Mouse (Mus musculus) lung, postnatal 14 days (tissue): Measurements from ENCODE around the gene Gsx1.
A peak's percentile ranks its signal among the peaks of the same experiment; 100 is the strongest.

Experiments
- DNase-seq: peaks from one replicate; pipeline ENCODE4 v3.0.0; 2021

Gene Gsx1

DNA sequence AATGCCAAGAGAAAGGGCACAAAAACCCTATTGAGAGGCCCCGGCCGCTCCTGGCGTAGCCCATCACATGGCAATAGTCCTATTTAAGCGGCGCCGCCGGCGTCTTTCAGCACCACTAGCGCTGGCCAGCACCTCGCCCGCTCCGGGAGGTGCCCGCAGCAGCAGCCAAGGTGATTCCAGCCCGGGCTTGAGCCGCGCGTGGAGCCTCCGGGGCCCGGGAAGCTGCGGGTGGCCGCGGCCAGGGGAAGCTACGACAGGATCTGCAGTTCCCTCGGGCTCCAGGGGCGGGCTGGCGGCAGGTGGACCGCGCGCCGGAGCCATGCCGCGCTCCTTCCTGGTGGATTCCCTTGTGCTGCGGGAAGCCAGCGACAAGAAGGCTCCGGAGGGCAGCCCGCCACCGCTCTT is at the start of gene Gsx1:
Gsx1 (plus strand) TSS at position 126 of the 405 bp plus-strand sequence.
- DNase-seq = peak; percentile 64

DNA sequence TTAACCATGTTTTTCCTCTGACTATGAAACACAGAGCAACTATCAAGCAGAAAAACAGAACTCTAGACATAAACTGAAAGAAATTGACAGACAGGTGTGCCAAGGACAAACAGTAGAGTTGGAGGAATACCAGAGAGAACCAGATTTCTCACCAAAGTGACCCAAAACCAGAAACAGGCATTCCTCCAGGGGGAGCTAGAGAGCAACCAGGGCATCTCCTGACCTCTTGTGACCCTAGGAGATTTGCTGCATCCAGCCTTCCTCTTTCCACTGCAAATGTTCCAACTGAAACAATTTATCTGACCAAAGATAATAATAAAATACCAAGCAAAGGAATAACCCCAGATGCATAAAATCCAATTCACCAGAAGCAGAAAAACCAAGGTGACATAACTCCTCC is 41.2 kb upstream of the Gsx1 start:
- no peak for DNase-seq

DNA sequence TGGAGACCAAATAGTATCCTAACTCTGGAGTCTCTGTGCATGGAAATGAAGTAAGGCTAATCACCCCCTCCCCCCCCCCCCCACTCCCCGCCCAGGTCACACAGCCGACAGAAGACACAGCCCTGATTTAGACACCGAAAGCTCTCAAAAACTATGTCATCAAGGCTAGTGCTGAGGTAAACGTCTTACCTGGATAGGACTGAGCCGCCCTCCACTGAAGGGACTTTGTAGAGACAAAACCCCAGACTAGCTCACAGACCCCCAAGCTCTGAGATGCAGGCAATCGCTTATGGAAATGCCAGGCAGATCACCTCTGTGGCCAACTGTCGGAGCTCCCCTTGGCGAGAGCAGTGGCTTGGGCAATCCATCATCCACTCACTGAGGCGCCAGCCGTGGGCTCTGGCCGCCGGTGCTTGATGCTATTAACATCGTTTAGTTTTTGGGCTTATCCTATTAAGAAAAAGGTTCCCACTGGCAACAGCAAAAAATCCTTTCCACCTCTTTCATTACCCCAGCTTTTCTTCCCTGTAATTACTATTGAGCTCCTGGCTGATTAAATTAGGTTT is 33.6 kb upstream of the Gsx1 start:
- DNase-seq = no peak

DNA sequence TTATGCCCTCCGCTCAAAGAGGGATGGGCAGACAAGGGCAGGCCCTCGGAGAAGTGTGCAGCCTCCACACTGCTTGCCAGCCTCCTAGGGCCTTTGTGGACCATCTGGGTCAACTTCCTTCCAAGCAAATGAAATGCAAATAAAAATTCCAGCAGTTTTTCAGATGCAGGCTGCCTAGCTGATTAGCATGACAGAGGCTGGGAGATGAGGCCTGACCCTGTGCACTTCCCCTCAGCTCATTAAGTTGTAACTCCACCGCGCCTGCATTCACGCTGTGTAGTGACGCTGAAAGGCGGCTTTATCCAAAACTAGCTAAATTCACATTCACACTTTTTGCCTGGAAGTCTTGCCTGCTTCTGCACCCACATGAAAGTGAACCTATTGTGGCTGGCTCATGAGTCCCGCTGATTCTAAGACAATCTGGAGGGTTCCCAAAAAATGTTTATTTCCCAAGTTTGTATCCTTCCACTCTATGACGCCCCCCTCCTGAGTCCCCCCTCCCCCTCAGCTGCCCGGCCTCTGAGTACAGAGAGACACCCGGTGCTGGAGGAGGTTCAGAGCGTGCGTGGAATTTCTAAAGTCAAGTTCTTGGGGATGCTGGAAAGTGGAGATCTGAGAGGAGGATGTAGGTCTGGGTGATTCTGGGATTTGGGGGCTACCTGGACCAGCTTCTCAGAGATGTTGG is 32.9 kb upstream of the Gsx1 start:
- DNase-seq = no peak

DNA sequence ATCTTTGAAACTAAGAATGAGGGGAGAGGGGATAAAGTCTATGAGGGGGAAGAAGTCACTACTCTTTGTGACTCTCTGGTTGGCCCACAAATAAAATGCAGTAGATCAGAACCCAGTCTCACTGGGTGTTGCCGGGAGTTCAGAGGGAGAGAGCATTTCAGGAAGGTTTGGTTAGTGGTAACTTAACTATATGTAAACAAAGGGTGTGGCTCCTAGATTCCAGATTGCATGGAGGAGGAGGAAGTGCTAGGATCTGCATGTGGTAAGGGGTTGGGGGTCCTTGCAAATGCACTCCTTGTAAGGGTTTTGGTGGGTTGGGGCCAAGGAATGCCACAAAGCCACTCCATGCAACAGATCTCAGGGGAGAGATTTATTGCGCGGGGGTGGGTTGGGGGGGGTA is 32.1 kb upstream of the Gsx1 start:
- DNase-seq = no peak

DNA sequence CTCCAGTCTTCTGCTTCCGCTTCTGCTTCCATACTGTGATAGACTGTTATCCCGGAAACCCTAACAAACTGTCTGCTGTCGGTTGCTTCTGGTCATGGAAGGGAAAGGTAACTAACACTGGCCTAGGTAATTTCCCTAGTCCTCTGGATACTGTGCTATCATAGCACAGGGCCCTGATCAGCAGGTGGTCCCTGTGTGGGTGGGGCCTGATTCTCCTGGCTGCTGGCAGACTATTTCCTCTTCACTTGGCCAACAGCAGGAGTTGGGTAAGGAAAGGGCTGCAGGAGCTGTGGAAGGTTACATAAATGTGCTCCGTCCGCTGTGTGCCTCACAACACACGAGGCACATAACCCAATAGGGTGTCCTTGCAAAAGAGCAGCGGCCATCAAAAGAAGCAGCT is 31.1 kb upstream of the Gsx1 start:
- DNase-seq = no peak

DNA sequence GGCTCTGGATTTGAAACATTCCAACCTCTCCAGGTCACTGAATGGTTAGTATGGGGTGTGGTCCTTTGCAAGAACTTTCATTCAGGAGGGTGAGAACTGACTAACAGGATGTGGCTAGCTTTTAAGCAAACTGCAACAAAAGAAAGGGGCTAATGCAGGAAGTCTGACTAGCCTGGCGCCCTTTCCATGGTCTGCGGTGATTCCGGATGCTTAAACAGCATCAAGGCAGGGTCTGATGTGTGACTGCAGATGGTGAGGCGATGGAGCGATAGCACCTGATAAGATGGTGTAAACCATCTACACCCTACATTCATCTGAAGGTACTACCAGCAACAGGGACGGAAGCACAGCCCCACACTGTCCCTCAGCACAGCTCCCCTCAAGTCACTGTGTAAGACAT is 29.2 kb upstream of the Gsx1 start:
- DNase-seq = no peak

DNA sequence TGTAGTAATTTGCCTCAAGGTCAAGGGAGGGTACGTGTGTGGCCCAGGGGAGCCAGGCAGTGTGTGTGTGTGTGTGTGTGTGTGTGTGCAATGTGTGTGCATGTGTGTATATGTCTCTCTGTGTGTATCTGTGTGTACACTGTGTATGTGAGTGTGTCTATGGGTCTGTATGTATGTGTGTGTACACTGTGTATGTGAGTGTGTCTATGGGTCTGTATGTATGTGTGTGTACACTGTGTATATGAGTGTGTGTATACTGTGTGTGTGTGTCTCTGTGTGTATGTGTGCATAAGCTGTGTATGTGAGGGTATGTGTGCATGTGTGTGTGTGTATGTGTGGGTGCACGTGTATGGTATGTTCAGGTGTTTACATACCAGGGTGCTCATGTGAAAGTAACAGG is 28.7 kb upstream of the Gsx1 start:
- no peak for DNase-seq

DNA sequence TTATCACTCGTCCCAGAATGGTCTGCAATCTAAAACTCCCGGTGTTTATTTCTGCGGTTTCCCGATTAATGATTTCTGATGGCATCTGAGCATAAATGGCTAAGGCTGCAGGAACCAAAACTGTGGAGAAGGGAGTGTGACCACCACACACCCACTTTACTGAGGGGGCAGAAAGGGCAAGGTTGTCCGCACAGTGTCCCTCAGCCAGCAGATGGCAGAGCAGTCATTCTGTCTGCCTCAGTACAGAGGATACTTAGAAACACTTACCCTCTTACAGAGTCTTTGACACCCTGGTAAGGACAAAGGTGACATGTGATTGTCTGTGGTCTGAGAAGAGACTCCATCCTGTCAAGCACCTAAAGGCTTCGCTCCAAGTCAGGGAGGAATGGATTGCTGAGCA is 23.4 kb upstream of the Gsx1 start:
- DNase-seq = no peak

DNA sequence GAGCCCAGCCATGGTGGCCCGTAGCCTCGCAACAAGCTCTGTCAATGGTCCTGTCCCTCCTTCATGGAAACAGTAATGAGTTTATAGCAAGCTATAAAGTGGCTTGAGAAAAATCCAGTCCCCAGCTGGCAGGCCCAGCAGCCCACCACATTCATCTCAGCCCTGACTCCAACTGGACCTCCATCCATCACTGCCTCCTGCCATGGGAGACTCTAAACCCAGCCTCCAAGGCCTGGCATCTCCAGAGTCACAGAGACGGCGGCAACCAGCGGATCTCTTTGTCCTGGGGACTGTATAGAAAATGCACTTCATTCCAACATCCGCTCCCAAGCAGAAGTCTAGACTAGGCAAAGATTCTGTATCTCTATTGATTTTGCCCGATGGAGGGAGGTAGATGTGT is 18.4 kb upstream of the Gsx1 start:
- DNase-seq = no peak

DNA sequence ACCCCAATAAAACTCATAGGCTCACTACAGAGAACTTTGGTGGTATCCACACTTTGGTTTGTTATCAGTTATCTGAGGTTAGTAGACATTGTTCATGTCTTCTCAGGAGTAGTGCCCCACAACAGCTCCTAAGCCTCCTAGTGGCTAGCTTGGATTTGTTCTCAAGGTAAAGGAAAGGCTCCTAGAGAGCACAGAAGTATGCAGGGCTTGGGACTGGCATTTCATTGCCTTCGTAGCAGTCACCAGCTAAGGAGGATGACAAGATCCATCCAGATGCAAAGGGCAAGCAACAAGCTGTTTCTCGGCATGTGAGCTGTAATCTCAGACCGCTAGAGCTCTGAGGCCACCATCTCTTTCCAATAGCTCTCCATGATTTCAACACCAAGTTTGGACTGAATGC is 14.4 kb upstream of the Gsx1 start:
- DNase-seq = no peak

DNA sequence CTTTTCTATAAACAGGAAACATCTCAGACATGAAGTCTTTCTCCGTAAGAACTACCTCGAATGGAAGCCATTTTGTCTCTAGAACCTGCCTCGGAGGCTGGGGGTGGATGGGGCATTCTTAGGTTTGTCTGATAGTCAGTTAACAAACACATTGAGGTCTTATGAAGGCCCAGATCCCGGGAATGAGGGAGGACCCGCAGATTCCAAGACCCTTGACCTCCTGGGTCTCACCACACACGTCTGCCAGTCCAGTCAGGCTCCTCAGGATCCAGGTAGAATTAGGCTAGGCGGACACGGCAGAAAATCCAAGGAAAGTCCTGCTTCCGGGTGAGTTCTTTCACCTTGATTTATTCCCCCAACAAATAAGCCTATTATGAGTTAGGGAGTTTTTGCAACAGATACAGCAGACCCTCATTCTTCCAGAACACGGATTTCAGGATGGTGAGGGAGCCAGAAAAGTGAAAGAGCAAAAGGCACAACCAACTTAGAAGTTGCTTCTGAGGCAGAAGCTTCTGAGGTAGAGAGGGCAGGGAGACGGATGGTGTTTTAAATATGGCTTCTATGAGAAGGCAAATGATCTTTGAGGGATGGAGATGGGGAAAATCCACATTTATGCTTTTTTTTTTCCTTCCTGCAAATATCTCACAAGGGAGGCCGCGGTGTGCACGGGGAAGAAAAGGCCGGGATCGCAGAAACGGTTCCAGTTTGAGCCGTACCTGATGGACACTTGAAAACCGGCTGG is 3.2 kb upstream of the Gsx1 start:
- DNase-seq = no peak

DNA sequence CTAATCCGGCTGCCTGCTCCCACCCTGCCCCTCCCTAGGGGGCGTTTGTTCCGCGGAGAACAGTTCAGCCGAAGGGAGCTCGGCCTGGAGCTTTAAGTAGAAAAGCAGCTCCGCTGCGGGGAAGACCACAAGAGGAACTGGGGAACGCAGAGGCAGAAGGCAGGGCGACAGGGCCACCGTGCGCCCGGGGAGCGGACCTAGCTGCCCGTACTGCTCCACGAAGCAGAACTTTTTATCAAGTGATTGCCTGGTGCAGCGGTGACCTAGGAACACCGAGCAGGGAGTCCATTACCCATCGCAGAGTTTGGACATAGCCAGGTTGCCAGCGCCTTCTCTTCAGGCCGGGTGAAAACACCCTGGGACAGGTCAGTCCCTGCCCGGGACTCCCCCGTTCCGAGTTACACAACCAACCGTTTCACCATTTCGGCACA is 2.5 kb upstream of the Gsx1 start:
- no peak for DNase-seq

DNA sequence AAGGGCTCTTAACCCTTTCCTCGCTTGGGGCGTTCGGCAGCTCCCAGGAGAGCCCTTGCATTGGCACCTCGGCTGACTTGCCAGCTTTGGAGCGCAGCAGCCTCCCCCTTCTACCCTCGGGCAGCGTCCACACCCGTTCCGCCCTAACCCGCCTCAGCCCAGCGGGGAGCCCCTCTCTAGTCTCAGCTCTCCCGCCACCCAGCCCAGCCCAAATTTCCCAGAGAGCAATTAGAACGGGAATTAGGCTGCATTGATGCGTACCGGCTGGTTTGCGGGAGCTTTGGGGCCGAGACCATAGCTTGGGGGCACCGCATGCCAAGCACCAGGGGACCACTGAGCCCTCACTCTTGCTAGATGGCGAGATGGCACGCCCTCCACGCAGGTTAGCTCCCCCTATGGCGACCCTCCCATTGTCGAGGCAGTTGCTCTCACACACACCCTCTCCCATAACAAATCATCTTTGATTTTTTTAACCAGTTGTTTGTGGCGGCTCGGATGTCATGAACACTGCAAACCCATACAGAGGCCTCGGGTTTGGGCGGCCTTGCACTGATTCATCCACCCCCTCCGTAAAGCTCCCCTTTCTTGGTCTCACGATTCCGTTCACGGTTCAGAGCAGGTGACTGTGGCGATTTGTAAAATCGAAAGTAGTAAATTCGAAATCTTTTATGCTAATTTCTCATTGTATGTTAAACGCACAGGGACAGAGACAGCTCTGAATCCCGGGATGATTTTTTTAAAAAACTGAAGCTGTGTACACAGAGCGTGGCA is 1.5 kb upstream of the Gsx1 start:
- no peak for DNase-seq

DNA sequence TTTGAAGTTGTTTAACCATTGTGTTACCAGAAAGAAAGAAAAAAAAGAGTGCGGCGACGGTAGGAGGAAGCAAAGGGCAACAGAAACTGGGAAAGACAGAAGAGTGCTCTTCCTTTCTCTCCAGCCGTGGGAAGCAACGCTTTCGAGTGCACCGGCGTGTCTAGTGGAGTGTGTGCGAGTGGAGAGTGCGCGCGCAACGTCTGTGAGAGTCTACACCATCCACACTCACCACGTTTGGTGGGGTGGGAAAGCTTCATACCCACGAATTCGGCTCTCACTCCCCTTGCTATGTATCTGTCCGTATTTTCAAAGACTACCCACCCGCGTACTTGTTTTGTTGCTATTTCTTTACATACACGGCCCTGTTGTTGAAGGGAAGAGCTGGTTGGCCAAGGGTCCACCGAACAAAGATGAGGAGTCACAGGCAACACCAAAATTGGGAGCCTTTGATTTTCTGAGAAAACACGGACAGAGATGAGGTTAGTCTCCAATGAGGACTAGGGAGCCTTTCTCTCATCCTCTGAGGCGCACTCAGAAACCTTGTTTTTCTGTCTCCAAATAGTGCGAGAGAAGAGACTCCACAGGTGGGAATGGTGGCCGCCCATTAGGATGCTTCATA is 835 bp upstream of the Gsx1 start:
- no peak for DNase-seq

DNA sequence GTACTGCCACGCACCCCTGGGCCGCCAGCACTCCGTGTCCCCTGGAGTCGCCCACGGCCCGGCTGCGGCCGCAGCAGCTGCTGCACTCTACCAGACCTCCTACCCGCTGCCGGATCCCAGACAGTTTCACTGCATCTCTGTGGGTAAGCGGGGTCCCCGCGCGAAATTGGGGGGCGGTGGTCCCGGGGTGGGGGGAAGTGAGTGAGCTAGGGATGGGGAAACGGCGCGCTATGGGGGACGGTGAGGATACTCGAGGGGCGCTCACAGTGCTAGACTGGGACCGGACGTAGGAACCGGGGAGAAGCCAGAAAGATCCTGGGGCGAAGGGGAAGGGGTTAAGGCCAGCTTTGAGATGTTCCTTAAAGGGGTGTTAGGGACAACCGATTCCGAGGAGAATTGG is 660 bp downstream of the Gsx1 start:
- no peak for DNase-seq

DNA sequence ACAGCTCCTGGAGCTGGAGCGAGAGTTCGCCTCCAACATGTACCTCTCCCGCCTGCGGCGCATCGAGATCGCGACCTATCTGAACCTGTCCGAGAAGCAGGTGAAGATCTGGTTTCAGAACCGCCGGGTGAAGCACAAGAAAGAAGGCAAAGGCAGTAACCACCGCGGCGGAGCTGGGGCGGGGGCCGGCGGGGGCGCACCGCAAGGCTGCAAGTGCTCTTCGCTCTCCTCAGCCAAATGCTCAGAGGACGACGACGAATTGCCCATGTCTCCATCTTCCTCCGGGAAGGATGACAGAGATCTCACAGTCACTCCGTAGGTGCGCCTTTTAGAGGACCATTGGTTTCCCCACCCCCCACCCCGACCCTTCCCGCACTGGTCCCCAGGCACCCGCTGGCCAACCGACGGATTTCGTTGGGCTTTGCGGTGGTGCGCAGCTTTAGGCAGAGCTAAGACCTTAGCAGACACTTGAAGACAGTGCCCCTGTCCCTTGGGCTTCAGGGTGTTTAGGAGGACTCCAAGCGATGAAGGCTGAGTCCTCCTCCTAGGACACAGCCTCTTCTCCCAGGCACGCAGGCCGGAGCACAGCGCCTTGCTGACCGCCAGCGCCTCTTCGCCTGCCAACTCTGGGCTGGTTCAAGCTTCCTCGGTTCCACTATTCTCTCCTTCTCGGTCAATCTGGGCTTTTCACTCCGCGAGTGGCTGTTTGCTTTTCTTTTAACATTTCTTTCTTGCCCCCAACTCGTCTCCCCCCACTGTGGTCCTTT is 1.5 kb downstream of the Gsx1 start:
- DNase-seq = no peak

DNA sequence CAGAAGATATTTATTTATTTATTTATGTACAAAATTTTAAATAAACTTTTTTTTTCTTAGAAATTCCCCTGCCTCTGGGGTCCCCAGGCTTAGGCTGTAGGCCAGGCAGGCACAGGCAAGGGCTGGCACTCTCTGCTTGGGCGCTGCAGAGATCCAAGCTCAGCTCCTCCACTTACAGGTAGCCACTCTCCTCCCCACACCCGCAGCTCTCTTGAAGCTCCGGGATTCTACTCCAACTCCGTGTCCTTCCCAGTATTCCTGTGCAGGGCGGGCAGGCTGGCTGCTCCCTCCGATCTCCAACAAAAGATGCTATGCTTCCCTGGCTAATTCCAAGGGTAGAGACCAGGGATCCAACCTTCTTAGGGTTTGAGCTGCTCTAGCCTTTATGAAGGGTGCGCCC is 2.4 kb downstream of the Gsx1 start:
- DNase-seq = no peak

DNA sequence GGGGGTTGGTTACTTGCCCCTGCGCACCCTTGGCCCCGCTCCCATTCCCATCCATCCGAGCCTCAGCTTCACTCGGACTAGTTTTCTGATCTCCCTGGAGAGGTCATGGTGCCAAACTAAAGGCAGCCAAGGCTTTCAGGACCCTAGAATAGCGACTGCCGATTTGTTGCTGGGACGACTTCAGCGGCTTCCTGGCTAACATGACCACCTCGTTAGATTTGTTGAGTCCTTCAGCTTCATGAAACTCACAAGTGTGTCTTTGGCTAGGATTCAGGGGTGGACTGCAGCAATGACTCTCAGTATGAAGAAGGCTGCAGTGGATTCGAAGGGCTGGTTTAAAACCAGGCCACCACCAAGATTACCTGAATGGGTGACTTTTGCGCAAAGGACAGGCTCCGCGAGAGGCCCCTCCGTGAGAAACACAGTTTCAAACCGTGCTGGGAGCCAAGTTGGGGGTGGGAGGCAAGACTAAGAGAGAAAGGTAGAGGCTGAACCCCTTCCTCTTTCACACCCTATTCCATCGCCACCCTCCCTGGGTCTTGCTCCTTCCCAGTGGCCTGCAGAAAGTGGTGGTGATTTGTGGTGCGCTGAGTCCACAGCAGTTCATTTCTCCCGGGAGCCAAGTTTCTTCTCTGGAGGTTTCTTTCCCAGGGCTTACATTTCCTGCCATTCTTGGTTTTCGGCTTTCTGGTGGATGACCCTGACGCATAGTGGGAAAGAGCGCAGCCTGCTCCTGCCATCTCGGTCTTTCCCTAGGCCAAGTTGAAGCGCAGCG is 3.5 kb downstream of the Gsx1 start:
- no peak for DNase-seq

DNA sequence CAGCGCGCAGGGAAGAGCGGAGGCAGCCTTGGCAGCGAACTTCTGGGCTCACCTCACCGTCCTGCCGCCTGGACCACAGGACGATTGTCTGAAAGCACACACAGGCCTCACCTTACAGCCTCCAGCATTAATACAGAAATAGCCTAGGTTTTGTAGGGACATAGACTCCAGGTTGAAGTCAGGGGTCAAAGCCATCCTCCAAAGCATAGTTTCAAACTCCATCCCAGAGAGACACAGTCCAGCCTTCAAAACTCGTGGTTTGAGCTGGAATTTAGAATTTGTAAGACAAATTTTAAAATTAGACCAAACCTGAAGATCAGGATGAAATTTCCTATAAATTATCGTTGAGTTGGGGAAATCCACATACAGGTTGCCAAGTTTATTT is 4.1 kb downstream of the Gsx1 start:
- DNase-seq = no peak

DNA sequence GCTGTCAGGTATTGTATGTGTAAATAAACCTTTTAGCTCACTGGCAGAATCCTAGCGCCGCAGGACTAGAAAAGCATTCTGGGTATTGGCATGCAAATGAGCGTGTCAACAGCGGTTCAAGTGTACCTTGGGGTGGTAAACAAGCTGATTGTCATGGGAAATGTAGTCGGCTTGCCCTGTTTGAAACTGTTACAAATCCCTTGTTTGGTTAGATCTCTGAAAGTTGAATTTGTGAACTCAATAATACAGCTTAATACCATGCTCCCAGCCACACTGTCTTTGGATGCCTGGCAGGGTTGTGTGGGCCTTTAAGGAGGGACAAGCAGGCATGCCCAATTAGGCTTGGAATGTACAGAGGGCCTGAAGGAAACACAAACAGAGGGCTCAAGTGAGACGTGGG is 16.4 kb downstream of the Gsx1 start:
- no peak for DNase-seq

DNA sequence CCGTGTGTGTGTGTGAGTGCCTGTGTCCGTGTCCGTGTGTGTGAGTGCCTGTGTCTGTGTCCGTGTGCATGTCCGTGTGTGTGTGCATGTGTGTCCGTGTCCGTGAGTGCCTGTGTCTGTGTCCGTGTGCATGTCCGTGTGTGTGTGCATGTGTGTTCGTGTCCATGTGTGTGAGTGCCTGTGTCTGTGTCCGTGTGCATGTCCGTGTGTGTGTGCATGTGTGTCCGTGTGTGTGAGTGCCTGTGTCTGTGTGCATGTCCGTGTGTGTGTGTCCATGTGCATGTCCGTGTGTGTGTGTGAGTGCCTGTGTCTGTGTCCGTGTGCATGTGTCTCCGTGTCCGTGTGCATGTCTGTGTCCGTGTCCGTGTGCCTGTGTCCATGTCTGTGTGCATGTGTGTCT is 19.4 kb downstream of the Gsx1 start:
- no peak for DNase-seq
